Mouse (Mus musculus): ENCODE data around the gene Prr19. TPM values are rescaled to one million over a fixed set of nuclear protein-coding genes. Genes with fewer than 3 reads are reported as not detected.
A peak's percentile ranks its signal among the peaks of the same experiment; 100 is the strongest.
"Not testable (repeated sequence)": the region's sequence is repeated elsewhere in the genome, so short reads cannot be mapped to it uniquely, and the experiment has no call there.

Gene Prr19
- polyA plus RNA-seq, 1 experiment from 2014 or later, result 1.3 TPM

GRCm38 (mm10) chr7:25316532-25317445 lies 15.6 kb downstream of the Prr19 start, which contains the start of gene Megf8:
Gene Megf8 (plus strand): TSS chr7:25317164.
- Histone ChIP-seq H3K27me3 (peaks cover 43% of the 10 kb centered on the region), H3K9me3 (no peaks in the 10 kb centered on the region), H3K4me1 (peaks cover 41% of the 10 kb centered on the region), H3K9ac (peak within 1 kb of the TSS; percentile 80), H3K36me3 (replicated peaks) (no peaks in the 10 kb centered on the region), H3K27ac (peak within 1 kb of the TSS; percentile 79), H3K4me3 (replicated peaks) (peak within 1 kb of the TSS; percentile 52), H3K4me2 (peak within 1 kb of the TSS; percentile 99)
- ATAC-seq (ENCODE audit: low FRiP score), result peak; percentile 98
- WGBS, result under 1% methylated on average over 52 of the region's 52 CpGs

- H3K4me3 ChIP-seq (replicated peaks), result peak overlapping the region; percentile 52
- peak overlapping the region; percentile 99 for H3K4me2 ChIP-seq
- H3K9ac ChIP-seq, result peak overlapping the region; percentile 80
- no peaks in the 10 kb centered on the region for H3K9me3 ChIP-seq
- peak overlapping the region; percentile 79 for H3K27ac ChIP-seq
- 20% methylated on average over 21 of the region's 21 CpGs for WGBS
- H3K4me1 ChIP-seq, result peaks cover 47% of the 10 kb centered on the region
- H3K27me3 ChIP-seq, result peaks cover 36% of the 10 kb centered on the region
- no peaks in the 10 kb centered on the region for H3K36me3 ChIP-seq (replicated peaks)
- ATAC-seq (ENCODE audit: low FRiP score), result no peak
Measured at GRCm38 (mm10) chr7:25317446-25317999, 16.3 kb downstream of the Prr19 start.

GRCm38 (mm10) chr7:25322058-25322484 lies 20.9 kb downstream of the Prr19 start:
- Histone ChIP-seq H3K9ac (peak overlapping the region; percentile 25), H3K36me3 (replicated peaks) (no peaks in the 10 kb centered on the region), H3K9me3 (no peaks in the 10 kb centered on the region), H3K4me3 (replicated peaks) (no peak overlapping the region), H3K27me3 (no peaks in the 10 kb centered on the region), H3K27ac (peak overlapping the region; percentile 80), H3K4me1 (peaks cover 31% of the 10 kb centered on the region), H3K4me2 (peak overlapping the region; percentile 29; the same call in 1 of the 2 replicates)
- 0% methylated on average over 6 of the region's 6 CpGs for WGBS
- ATAC-seq (ENCODE audit: low FRiP score), result 0 out of 2 replicates have a peak, but pooled peaks have one; percentile 40

GRCm38 (mm10) chr7:25323219-25323618 lies 22.0 kb downstream of the Prr19 start:
- Histone ChIP-seq H3K4me3 (replicated peaks) (no peak overlapping the region), H3K9me3 (no peaks in the 10 kb centered on the region), H3K4me1 (peaks cover 21% of the 10 kb centered on the region), H3K36me3 (replicated peaks) (peaks cover 4% of the 10 kb centered on the region), H3K27me3 (no peaks in the 10 kb centered on the region), H3K27ac (no peak overlapping the region), H3K9ac (no peak overlapping the region), H3K4me2 (no peak overlapping the region)
- ATAC-seq (ENCODE audit: low FRiP score), result no peak
- WGBS, result 97% methylated on average over 2 of the region's 2 CpGs

- 93% methylated on average over 5 of the region's 6 CpGs for WGBS
- not testable (repeated sequence) for ATAC-seq (ENCODE audit: low FRiP score); H3K27me3 ChIP-seq; H3K9me3 ChIP-seq; H3K9ac ChIP-seq; H3K27ac ChIP-seq; H3K4me3 ChIP-seq (replicated peaks); H3K4me2 ChIP-seq
- Histone ChIP-seq H3K36me3 (replicated peaks) (peaks cover 18% of the 10 kb centered on the region), H3K4me1 (peaks cover 14% of the 10 kb centered on the region)
Measured at GRCm38 (mm10) chr7:25325431-25325830, 24.2 kb downstream of the Prr19 start.

- WGBS, result 93% methylated on average over 8 of the region's 8 CpGs
Measured at GRCm38 (mm10) chr7:25326233-25326632, 25.0 kb downstream of the Prr19 start.

GRCm38 (mm10) chr7:25333596-25334307 lies 32.5 kb downstream of the Prr19 start:
- Histone ChIP-seq H3K4me1 (no peaks in the 10 kb centered on the region), H3K4me2 (no peak overlapping the region; the same call in 1 of the 2 replicates), H3K9ac (no peak overlapping the region), H3K27me3 (no peaks in the 10 kb centered on the region), H3K4me3 (replicated peaks) (no peak overlapping the region), H3K9me3 (no peaks in the 10 kb centered on the region), H3K27ac (0 out of 2 replicates have a peak overlapping the region, but pooled peaks have one; percentile 21), H3K36me3 (replicated peaks) (peaks cover 73% of the 10 kb centered on the region)
- ATAC-seq (ENCODE audit: low FRiP score), result peak; percentile 58; the same call in 1 of the 2 replicates
- WGBS, result 41% methylated on average over 16 of the region's 16 CpGs

More at GRCm38 (mm10) chr7:25326233-25326632, 25.0 kb downstream of the Prr19 start:
- Histone ChIP-seq H3K4me3 (replicated peaks) (no peak overlapping the region), H3K9me3 (no peaks in the 10 kb centered on the region), H3K4me2 (no peak overlapping the region), H3K36me3 (replicated peaks) (peaks cover 26% of the 10 kb centered on the region), H3K4me1 (peaks cover 11% of the 10 kb centered on the region), H3K27ac (no peak overlapping the region), H3K27me3 (no peaks in the 10 kb centered on the region), H3K9ac (no peak overlapping the region)
- ATAC-seq (ENCODE audit: low FRiP score), result no peak

GRCm38 (mm10) chr7:25334472-25334871 lies 33.3 kb downstream of the Prr19 start:
- Histone ChIP-seq H3K4me3 (replicated peaks) (no peak overlapping the region), H3K4me2 (no peak overlapping the region), H3K27ac (0 out of 2 replicates have a peak overlapping the region, but pooled peaks have one; percentile 21), H3K27me3 (no peaks in the 10 kb centered on the region), H3K9ac (no peak overlapping the region), H3K4me1 (no peaks in the 10 kb centered on the region), H3K9me3 (no peaks in the 10 kb centered on the region), H3K36me3 (replicated peaks) (peaks cover 78% of the 10 kb centered on the region)
- no peak for ATAC-seq (ENCODE audit: low FRiP score)
- 85% methylated on average over 12 of the region's 12 CpGs for WGBS

GRCm38 (mm10) chr7:25339329-25339728 lies 38.1 kb downstream of the Prr19 start:
- Histone ChIP-seq H3K4me2 (no peak overlapping the region), H3K4me3 (replicated peaks) (no peak overlapping the region), H3K36me3 (replicated peaks) (peaks cover 82% of the 10 kb centered on the region), H3K4me1 (peaks cover 9% of the 10 kb centered on the region; the same call in 1 of the 2 replicates), H3K27me3 (no peaks in the 10 kb centered on the region), H3K9me3 (no peaks in the 10 kb centered on the region), H3K9ac (no peak overlapping the region), H3K27ac (no peak overlapping the region)
- 91% methylated on average over 9 of the region's 9 CpGs for WGBS
- ATAC-seq (ENCODE audit: low FRiP score), result no peak

GRCm38 (mm10) chr7:25341000-25341784 lies 40.0 kb downstream of the Prr19 start:
- ATAC-seq (ENCODE audit: low FRiP score), result 0 out of 2 replicates have a peak, but pooled peaks have one; percentile 45
- Histone ChIP-seq H3K9me3 (no peaks in the 10 kb centered on the region), H3K27ac (no peak overlapping the region), H3K36me3 (replicated peaks) (peaks cover 72% of the 10 kb centered on the region), H3K4me3 (replicated peaks) (no peak overlapping the region), H3K27me3 (no peaks in the 10 kb centered on the region), H3K4me1 (peaks cover 9% of the 10 kb centered on the region; the same call in 1 of the 2 replicates), H3K9ac (no peak overlapping the region), H3K4me2 (no peak overlapping the region)
- WGBS, result 78% methylated on average over 20 of the region's 20 CpGs

GRCm38 (mm10) chr7:25348861-25349260 lies 47.6 kb downstream of the Prr19 start:
- H3K36me3 ChIP-seq (replicated peaks), result peaks cover 80% of the 10 kb centered on the region
- H3K27me3 ChIP-seq, result no peaks in the 10 kb centered on the region

More at GRCm38 (mm10) chr7:25348861-25349260, 47.6 kb downstream of the Prr19 start:
- no peak overlapping the region for H3K27ac ChIP-seq
- H3K4me3 ChIP-seq (replicated peaks), result no peak overlapping the region
- 88% methylated on average over 8 of the region's 8 CpGs for WGBS
- H3K9me3 ChIP-seq, result peaks cover 9% of the 10 kb centered on the region; the same call in 1 of the 2 replicates
- H3K4me1 ChIP-seq, result no peaks in the 10 kb centered on the region
- H3K4me2 ChIP-seq, result no peak overlapping the region
- H3K9ac ChIP-seq, result no peak overlapping the region
- ATAC-seq (ENCODE audit: low FRiP score), result no peak

Measured in forebrain, embryonic 12.5 days (tissue).